Mouse (Mus musculus): Measurements from ENCODE around the gene Selenon. TPM values are rescaled to one million over a fixed set of nuclear protein-coding genes. Genes with fewer than 3 reads are reported as not detected.
A peak's percentile ranks its signal among the peaks of the same experiment; 100 is the strongest.

Gene Selenon
- polyA plus RNA-seq, 1 experiment from 2014 or later = 53.0 TPM

GRCm38 (mm10) chr4:134588287-134588686 lies 36.3 kb upstream of the Selenon start:
- no peak overlapping the region for H3K4me3 ChIP-seq
- peaks cover 19% of the 10 kb centered on the region for H3K4me1 ChIP-seq
- no peaks in the 10 kb centered on the region for H3K27me3 ChIP-seq (replicated peaks)
- H3K27ac ChIP-seq = no peak overlapping the region
- H3K4me2 ChIP-seq (replicated peaks) = no peak overlapping the region
- ATAC-seq (ENCODE audit: low FRiP score, low read depth) = no peak
- WGBS = 90% methylated on average over 9 of the region's 9 CpGs
- H3K36me3 ChIP-seq = no peaks in the 10 kb centered on the region
- no peak overlapping the region for H3K9ac ChIP-seq
- H3K9me3 ChIP-seq = no peaks in the 10 kb centered on the region

- H3K36me3 ChIP-seq = no peaks in the 10 kb centered on the region
- no peak overlapping the region for H3K27ac ChIP-seq
- no peaks in the 10 kb centered on the region for H3K27me3 ChIP-seq (replicated peaks)
- H3K9me3 ChIP-seq = no peaks in the 10 kb centered on the region
- H3K4me1 ChIP-seq = peaks cover 19% of the 10 kb centered on the region
- H3K9ac ChIP-seq = no peak overlapping the region
- ATAC-seq (ENCODE audit: low FRiP score, low read depth) = no peak
- 66% methylated on average over 11 of the region's 11 CpGs for WGBS
- H3K4me2 ChIP-seq (replicated peaks) = no peak overlapping the region
- H3K4me3 ChIP-seq = no peak overlapping the region
These were observed 35.8 kb upstream of the Selenon start for GRCm38 (mm10) chr4:134587636-134588197.

GRCm38 (mm10) chr4:134586631-134587030 lies 34.7 kb upstream of the Selenon start:
- Histone ChIP-seq H3K27ac (no peak overlapping the region), H3K27me3 (replicated peaks) (no peaks in the 10 kb centered on the region), H3K4me1 (peaks cover 15% of the 10 kb centered on the region), H3K4me3 (no peak overlapping the region), H3K36me3 (no peaks in the 10 kb centered on the region), H3K4me2 (replicated peaks) (no peak overlapping the region), H3K9me3 (no peaks in the 10 kb centered on the region), H3K9ac (no peak overlapping the region)
- ATAC-seq (ENCODE audit: low FRiP score, low read depth) = no peak
- WGBS = 94% methylated on average over 1 of the region's 1 CpGs

- no peak for ATAC-seq (ENCODE audit: low FRiP score, low read depth)
- H3K9ac ChIP-seq = no peak overlapping the region
- no peaks in the 10 kb centered on the region for H3K27me3 ChIP-seq (replicated peaks)
- no peak overlapping the region for H3K27ac ChIP-seq
- H3K4me2 ChIP-seq (replicated peaks) = no peak overlapping the region
- no peak overlapping the region for H3K4me3 ChIP-seq
- no peaks in the 10 kb centered on the region for H3K9me3 ChIP-seq
- peaks cover 11% of the 10 kb centered on the region for H3K4me1 ChIP-seq
- no peaks in the 10 kb centered on the region for H3K36me3 ChIP-seq
- WGBS = 83% methylated on average over 7 of the region's 7 CpGs
These were observed 34.2 kb upstream of the Selenon start for GRCm38 (mm10) chr4:134586126-134586525.

- Histone ChIP-seq H3K36me3 (no peaks in the 10 kb centered on the region), H3K27me3 (replicated peaks) (no peaks in the 10 kb centered on the region), H3K4me2 (replicated peaks) (no peak overlapping the region), H3K9me3 (no peaks in the 10 kb centered on the region), H3K4me1 (peaks cover 35% of the 10 kb centered on the region), H3K9ac (no peak overlapping the region), H3K4me3 (no peak overlapping the region), H3K27ac (no peak overlapping the region)
- 85% methylated on average over 3 of the region's 3 CpGs for WGBS
- no peak for ATAC-seq (ENCODE audit: low FRiP score, low read depth)
These were observed 31.5 kb upstream of the Selenon start for GRCm38 (mm10) chr4:134583513-134583912.

- no peak overlapping the region for H3K27ac ChIP-seq
- no peaks in the 10 kb centered on the region for H3K36me3 ChIP-seq
- no peak overlapping the region for H3K4me3 ChIP-seq
- 0 out of 2 replicates have a peak overlapping the region, but pooled peaks have one; percentile 21 for H3K9ac ChIP-seq
- H3K27me3 ChIP-seq (replicated peaks) = 0 out of 2 replicates have a peak, but pooled peaks cover 2% of the 10 kb centered on the region
- no peak overlapping the region for H3K4me2 ChIP-seq (replicated peaks)
- peak; percentile 59; the same call in 1 of the 2 replicates for ATAC-seq (ENCODE audit: low FRiP score, low read depth)
- peaks cover 33% of the 10 kb centered on the region for H3K4me1 ChIP-seq
- WGBS = 62% methylated on average over 8 of the region's 8 CpGs
- H3K9me3 ChIP-seq = no peaks in the 10 kb centered on the region
These were observed 29.4 kb upstream of the Selenon start for GRCm38 (mm10) chr4:134581365-134581764.

GRCm38 (mm10) chr4:134580351-134581148 lies 28.6 kb upstream of the Selenon start:
- H3K4me2 ChIP-seq (replicated peaks) = no peak overlapping the region
- H3K4me3 ChIP-seq = no peak overlapping the region
- 75% methylated on average over 15 of the region's 15 CpGs for WGBS
- 0 out of 2 replicates have a peak, but pooled peaks have one; percentile 54 for ATAC-seq (ENCODE audit: low FRiP score, low read depth)
- no peaks in the 10 kb centered on the region for H3K36me3 ChIP-seq
- 0 out of 2 replicates have a peak, but pooled peaks cover 2% of the 10 kb centered on the region for H3K27me3 ChIP-seq (replicated peaks)
- H3K4me1 ChIP-seq = peaks cover 38% of the 10 kb centered on the region
- 0 out of 2 replicates have a peak overlapping the region, but pooled peaks have one; percentile 21 for H3K9ac ChIP-seq
- no peaks in the 10 kb centered on the region for H3K9me3 ChIP-seq
- no peak overlapping the region for H3K27ac ChIP-seq

GRCm38 (mm10) chr4:134579620-134580019 lies 27.7 kb upstream of the Selenon start:
- H3K9me3 ChIP-seq = no peaks in the 10 kb centered on the region
- H3K27me3 ChIP-seq (replicated peaks) = 0 out of 2 replicates have a peak, but pooled peaks cover 2% of the 10 kb centered on the region
- no peak overlapping the region for H3K4me3 ChIP-seq
- ATAC-seq (ENCODE audit: low FRiP score, low read depth) = no peak
- peaks cover 43% of the 10 kb centered on the region for H3K4me1 ChIP-seq
- H3K9ac ChIP-seq = no peak overlapping the region
- H3K36me3 ChIP-seq = no peaks in the 10 kb centered on the region
- peak overlapping the region; percentile 38 for H3K4me2 ChIP-seq (replicated peaks)
- 29% methylated on average over 5 of the region's 5 CpGs for whole genome bisulfite sequencing
- no peak overlapping the region for H3K27ac ChIP-seq

- peaks cover 43% of the 10 kb centered on the region for H3K4me1 ChIP-seq
- no peak overlapping the region for H3K27ac ChIP-seq
- WGBS = 6% methylated on average over 11 of the region's 11 CpGs
- 0 out of 2 replicates have a peak, but pooled peaks cover 2% of the 10 kb centered on the region for H3K27me3 ChIP-seq (replicated peaks)
- H3K4me2 ChIP-seq (replicated peaks) = peak overlapping the region; percentile 38
- no peak for ATAC-seq (ENCODE audit: low FRiP score, low read depth)
- no peaks in the 10 kb centered on the region for H3K36me3 ChIP-seq
- no peaks in the 10 kb centered on the region for H3K9me3 ChIP-seq
- H3K4me3 ChIP-seq = no peak overlapping the region
- H3K9ac ChIP-seq = no peak overlapping the region
These were observed 27.2 kb upstream of the Selenon start for GRCm38 (mm10) chr4:134579212-134579611.

- Histone ChIP-seq H3K4me3 (no peak overlapping the region), H3K9ac (no peak overlapping the region), H3K27me3 (replicated peaks) (0 out of 2 replicates have a peak, but pooled peaks cover 2% of the 10 kb centered on the region), H3K4me2 (replicated peaks) (no peak overlapping the region), H3K4me1 (peaks cover 43% of the 10 kb centered on the region), H3K36me3 (no peaks in the 10 kb centered on the region), H3K27ac (no peak overlapping the region), H3K9me3 (no peaks in the 10 kb centered on the region)
- 75% methylated on average over 5 of the region's 5 CpGs for WGBS
- ATAC-seq (ENCODE audit: low FRiP score, low read depth) = no peak
These were observed 26.4 kb upstream of the Selenon start for GRCm38 (mm10) chr4:134578407-134578806.

GRCm38 (mm10) chr4:134577281-134577680 lies 25.3 kb upstream of the Selenon start:
- H3K4me3 ChIP-seq = no peak overlapping the region
- H3K9ac ChIP-seq = no peak overlapping the region
- peaks cover 47% of the 10 kb centered on the region for H3K4me1 ChIP-seq
- H3K9me3 ChIP-seq = no peaks in the 10 kb centered on the region
- no peaks in the 10 kb centered on the region for H3K36me3 ChIP-seq
- ATAC-seq (ENCODE audit: low FRiP score, low read depth) = no peak
- 88% methylated on average over 2 of the region's 2 CpGs for WGBS
- no peak overlapping the region for H3K27ac ChIP-seq
- H3K27me3 ChIP-seq (replicated peaks) = 0 out of 2 replicates have a peak, but pooled peaks cover 2% of the 10 kb centered on the region
- H3K4me2 ChIP-seq (replicated peaks) = no peak overlapping the region

- Histone ChIP-seq H3K9me3 (no peaks in the 10 kb centered on the region), H3K36me3 (no peaks in the 10 kb centered on the region), H3K27ac (no peak overlapping the region), H3K4me2 (replicated peaks) (no peak overlapping the region), H3K4me1 (peaks cover 39% of the 10 kb centered on the region), H3K4me3 (no peak overlapping the region), H3K27me3 (replicated peaks) (0 out of 2 replicates have a peak, but pooled peaks cover 2% of the 10 kb centered on the region), H3K9ac (no peak overlapping the region)
- no peak for ATAC-seq (ENCODE audit: low FRiP score, low read depth)
- 51% methylated on average over 11 of the region's 11 CpGs for WGBS
These were observed 23.5 kb upstream of the Selenon start for GRCm38 (mm10) chr4:134575486-134575885.

Measured in neural tube, embryonic 12.5 days (tissue).